Mouse (Mus musculus): ENCODE data around the gene Gabrr2.
A peak's percentile ranks its signal among the peaks of the same experiment; 100 is the strongest.
"Not testable (repeated sequence)": the region's sequence is repeated elsewhere in the genome, so short reads cannot be mapped to it uniquely, and the experiment has no call there.

The Gabrr2 gene

GRCm38 (mm10) chr4:33070326-33070725 lies 7.5 kb downstream of the Gabrr2 start:
- no peak for DNase-seq (ENCODE audit: low spot score)

DNA sequence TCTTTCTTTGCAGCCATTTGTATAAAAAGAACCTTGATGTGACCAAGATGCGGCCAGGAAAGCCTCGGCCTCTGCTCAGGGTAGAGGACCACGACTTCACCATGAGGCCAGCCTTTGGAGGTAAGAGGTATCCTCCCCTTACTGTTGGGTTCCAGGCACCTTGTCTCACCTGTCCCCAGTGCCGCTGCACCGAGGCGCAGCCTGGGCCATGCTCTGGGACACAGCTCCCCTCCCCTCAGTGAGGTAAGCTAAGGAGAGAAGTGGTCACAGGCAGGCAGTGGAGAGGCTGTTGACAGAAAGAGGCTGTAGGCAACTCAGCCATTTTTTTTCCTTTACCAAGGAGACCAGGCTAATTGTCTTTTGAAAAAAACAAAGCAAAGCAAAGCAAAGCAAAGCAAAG lies 8.5 kb downstream of the Gabrr2 start:
- DNase-seq (ENCODE audit: low spot score), result no peak

DNA sequence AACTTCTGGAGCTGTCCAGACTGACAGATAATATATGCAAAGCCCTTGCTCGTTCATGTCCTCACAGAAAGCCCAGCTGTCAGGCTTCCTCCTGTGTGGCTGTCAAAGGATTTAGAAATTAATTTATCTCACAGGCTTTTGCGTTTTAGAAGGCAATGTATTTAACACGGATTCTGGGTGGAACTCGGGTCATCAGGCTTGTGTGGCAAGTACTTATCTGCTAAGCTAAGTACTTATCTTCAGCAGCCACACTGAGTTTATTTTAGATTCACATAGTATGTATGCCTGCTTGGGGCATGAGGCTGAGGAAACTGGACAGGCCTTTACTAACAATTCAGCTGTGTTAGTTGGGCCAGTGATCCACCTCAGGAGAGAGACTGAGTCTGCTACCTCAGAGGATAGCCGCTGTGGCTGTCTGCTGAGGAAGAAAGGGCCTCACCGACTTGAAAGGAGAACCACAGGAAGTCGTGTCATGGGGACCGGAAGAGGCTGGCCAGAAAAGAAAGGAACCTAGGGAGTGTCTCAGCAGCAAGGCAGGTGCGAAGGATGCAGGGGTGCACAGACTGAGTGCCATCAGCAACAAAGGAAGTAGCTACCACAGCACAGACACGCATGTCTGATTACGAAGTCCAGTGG lies 9.8 kb downstream of the Gabrr2 start:
- DNase-seq (ENCODE audit: low spot score), result no peak

DNA sequence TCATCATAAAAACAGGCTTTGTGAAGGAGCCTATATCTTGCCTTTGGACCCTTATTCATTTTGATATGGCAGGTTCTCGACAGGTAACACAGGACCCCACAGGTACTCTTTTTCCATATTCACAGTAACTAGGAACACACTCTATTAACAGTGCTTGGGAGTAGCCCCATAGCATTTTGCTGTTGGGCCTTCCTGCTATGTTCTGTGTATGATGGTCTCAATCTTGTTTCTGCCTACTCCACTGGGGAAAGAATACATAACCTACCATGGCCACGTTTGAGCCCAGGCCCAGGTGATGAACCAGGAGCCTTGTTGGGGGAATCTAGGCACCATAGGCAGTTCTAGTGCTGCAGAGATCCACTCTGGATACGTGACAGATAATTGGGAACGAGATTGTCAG lies 11.6 kb downstream of the Gabrr2 start:
- no peak for DNase-seq (ENCODE audit: low spot score)

DNA sequence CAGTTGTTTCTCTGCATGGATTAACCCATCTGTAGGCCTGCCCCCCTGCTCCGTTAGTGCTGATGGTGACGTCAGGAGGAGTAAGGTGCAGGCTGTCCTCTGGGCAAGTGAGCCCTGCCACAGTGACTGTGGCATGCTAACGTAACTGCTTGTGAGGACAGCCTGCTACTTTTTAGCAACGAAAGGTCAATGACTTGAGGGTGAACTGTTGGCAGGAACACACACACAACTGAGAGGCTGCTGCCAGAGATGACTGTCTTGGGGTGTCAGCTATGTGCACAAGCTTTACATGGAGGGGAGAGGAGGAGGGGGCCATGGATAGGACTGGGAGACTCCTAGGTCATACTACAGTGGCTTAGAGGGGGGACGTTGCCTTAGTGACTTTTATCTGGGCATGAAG lies 12.1 kb downstream of the Gabrr2 start:
- DNase-seq (ENCODE audit: low spot score), result peak; percentile 29

DNA sequence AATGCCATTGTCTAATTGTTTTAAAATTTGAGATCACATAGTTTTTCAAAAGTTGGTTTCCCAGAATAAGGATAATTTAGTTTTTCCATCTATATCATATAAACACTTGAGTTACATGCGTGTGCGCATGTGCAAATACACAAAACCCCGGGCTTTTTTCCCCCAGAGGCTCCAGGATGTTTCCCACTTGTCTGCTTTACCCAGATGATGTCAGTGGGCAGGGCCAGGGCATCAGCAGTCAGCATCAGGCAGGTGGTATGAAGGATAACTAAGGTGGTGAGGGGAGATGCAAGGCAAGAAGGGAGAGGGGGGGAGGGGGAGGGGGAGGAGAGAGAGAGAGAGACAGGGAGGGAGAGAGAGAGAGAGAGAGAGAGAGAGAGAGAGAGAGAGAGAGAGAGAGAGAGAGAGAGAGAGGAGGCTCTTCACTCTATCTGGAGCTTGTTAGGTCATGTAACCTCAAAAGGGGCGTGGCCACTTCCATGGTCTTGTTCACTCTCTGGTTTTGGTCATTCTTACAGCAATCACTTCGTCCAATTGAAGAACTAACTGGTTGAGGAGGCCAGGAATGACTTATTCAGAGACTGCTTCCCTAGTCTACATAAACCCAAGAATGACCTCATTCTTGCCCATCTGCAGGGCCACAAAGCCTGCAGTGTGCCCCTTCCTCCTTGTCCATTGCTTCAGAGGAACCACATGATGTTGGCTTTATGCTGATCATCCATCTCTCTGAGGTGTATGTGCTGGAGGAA lies 13.2 kb downstream of the Gabrr2 start:
- no peak for DNase-seq (ENCODE audit: low spot score)

- no peak for DNase-seq (ENCODE audit: low spot score)
These were observed 14.4 kb downstream of the Gabrr2 start for GRCm38 (mm10) chr4:33077161-33077560.

DNA sequence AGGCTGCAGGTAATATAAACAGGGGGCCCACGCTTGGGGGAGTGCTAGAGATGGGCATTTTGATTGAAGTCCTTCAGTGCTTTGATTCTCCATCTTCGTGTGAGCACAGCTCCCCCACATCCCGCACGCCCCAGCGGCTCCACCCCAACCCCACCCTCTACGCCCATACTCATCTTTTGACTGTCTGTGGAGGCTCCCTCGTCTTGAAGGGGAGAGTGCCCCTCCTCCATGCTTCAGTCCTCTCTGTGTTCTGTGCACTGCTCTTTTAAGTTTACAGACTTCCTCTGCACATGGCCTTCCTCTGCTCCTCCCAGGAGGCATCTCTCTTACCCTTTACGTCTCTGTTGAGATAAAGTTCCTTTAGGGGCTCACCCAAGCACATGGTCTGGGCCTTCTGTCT lies 14.9 kb downstream of the Gabrr2 start:
- no peak for DNase-seq (ENCODE audit: low spot score)

- no peak for DNase-seq (ENCODE audit: low spot score)
These were observed 15.7 kb downstream of the Gabrr2 start for GRCm38 (mm10) chr4:33078492-33078891.

GRCm38 (mm10) chr4:33099118-33099694 lies 36.4 kb downstream of the Gabrr2 start:
- no peak for DNase-seq (ENCODE audit: low spot score)

GRCm38 (mm10) chr4:33109720-33110458 lies 47.1 kb downstream of the Gabrr2 start:
- DNase-seq (ENCODE audit: low spot score), result no peak

DNA sequence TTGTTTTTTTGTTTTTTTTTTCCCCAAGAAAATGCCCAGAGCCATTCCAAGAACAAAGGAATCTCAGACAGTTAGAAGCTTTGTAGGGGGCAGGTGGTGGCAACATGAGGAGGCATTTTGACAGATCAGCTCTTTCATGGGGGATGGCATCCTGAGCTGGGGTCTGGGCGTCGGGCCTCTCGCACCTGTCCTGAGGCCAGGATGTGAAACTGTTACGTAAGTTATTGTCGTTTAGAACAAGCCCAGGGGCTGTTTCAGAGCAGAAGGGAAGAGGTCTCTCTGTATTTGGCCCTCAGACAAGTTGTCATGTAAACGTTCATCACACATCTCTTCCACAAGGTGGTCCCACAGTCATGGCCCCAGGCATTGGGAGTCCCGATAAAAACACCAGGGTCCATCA lies 48.0 kb downstream of the Gabrr2 start:
- no peak for DNase-seq (ENCODE audit: low spot score)

- DNase-seq (ENCODE audit: low spot score), result no peak
These were observed 48.6 kb downstream of the Gabrr2 start for GRCm38 (mm10) chr4:33111358-33111757.

GRCm38 (mm10) chr4:33112866-33113265 lies 50.1 kb downstream of the Gabrr2 start:
- DNase-seq (ENCODE audit: low spot score), result not testable (repeated sequence)

DNA sequence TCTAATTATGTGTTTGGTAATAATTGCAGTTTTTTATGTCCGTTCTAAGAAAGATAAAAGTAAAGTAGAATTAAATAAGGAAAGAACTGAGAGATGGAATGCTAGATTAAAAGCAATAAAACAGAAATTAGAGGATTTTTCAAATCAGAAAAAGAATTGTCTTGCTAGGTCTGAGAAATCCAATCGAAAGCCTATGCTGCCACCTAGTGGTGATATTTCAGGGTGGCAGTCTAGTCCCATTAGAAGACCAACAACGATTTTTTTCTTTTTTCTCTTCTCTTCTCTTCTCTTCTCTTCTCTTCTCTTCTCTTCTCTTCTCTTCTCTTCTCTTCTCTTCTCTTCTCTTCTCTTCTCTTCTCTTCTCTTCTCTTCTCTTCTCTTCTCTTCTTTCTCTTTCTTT lies 56.3 kb downstream of the Gabrr2 start:
- peak; percentile 87 for DNase-seq (ENCODE audit: low spot score)

GRCm38 (mm10) chr4:33124493-33124892 lies 61.7 kb downstream of the Gabrr2 start:
- DNase-seq (ENCODE audit: low spot score), result peak; percentile 61

- DNase-seq (ENCODE audit: low spot score), result peak; percentile 51
These were observed 62.7 kb downstream of the Gabrr2 start for GRCm38 (mm10) chr4:33125409-33126084.

- DNase-seq (ENCODE audit: low spot score), result no peak
These were observed 69.4 kb downstream of the Gabrr2 start, which contains the start of gene Gabrr1 for GRCm38 (mm10) chr4:33132221-33132620. TSS of gene Gabrr1 (plus strand) at chr4:33132521.
